Mouse (Mus musculus): Measurements from ENCODE around the gene Wars. TPM values are rescaled to one million over a fixed set of nuclear protein-coding genes. Genes with fewer than 3 reads are reported as not detected.

Wars gene
- polyA plus RNA-seq, 1 experiment from 2014 or later: 82.8 TPM

DNA sequence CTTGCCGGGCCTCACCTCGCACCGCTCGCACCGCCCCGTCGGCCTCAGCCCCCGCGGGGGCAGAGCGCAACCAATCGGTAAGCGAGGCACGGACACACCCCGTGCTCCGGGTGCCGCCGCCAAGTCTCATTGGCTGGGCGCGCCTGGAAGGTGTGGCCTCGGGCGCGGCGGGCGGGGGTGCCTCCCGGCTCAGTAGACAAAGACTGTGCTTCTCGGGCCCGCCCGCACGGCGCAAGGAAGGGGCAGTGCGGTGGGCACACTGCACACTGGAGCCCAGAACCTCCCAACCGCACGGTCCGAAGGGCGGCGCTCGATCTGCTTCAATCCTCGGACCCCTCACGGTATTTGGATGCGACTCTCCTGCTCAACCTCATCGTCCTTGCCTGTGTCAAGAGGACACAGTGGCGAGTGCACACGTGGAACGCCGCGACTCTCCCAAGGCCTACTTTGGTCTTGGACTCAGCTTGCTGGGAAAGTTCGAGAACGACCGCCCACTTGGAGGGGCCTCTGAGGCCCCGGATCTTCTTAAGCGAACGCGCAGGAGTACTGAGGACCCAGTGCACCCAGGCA lies 58.0 kb downstream of the Wars start, which contains the start of the genes Slc25a29 and Slc25a47:
Gene Slc25a29, minus strand, starts transcription at position 44 of the 570 bp plus-strand sequence.
Gene Slc25a47, plus strand, starts transcription at position 207 of the 570 bp plus-strand sequence.
- Histone ChIP-seq H3K9me3 (ENCODE audit: control insufficient read depth, low read length) (no peaks in the 10 kb centered on the region), H3K4me2 (ENCODE audit: low read depth, low read length) (peak within 1 kb of the TSS; percentile 94), H3K4me3 (ENCODE audit: low read length) (peak within 1 kb of the TSS; percentile 68), H3K9ac (ENCODE audit: low read depth, low read length) (peak within 1 kb of the TSS; percentile 79), H3K27ac (ENCODE audit: low read length) (peak within 1 kb of the TSS; percentile 81), H3K27me3 (replicated peaks; ENCODE audit: control insufficient read depth, insufficient read depth, low read length) (no peaks in the 10 kb centered on the region), H3K4me1 (ENCODE audit: control insufficient read depth, insufficient read depth, low read length) (peaks cover 31% of the 10 kb centered on the region), H3K36me3 (ENCODE audit: control insufficient read depth, insufficient read depth, low read length) (no peaks in the 10 kb centered on the region)
- WGBS: under 1% methylated on average over 53 of the region's 53 CpGs
- ATAC-seq: peak; percentile 99

DNA sequence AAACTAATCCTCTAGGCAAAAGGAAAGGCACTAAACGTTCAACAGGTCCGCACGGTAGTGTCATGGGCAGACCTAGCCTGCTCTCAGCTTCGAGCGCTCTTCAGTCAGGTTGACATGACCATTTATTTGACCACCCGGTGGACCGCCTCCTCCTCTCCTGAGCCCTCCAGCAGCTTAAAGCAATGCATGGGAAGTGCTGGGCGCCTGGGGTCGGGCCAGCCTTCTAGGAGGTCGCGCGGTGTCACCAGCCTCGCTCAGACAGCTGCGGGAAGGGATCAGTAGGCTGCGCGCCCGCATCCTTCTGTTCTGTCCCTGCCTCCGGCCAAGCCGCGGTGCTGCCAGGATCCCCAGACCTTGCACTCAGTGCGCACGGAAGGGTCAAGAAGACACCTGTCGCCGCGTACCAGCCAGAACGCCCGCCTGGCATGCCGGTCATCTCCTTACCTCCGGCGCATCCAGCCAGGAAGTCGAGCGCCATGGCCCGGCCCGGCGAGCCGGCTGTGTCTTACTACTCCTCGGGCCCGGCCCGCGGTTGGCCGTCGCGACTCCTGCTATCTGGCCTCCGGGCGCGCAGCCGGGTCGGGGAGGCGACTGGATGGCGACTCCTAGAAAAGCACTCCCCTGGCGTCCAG lies 58.6 kb downstream of the Wars start:
- Histone ChIP-seq H3K36me3 (ENCODE audit: control insufficient read depth, insufficient read depth, low read length) (no peaks in the 10 kb centered on the region), H3K27me3 (replicated peaks; ENCODE audit: control insufficient read depth, insufficient read depth, low read length) (no peaks in the 10 kb centered on the region), H3K9me3 (ENCODE audit: control insufficient read depth, low read length) (no peaks in the 10 kb centered on the region), H3K9ac (ENCODE audit: low read depth, low read length) (peak overlapping the region; percentile 79), H3K27ac (ENCODE audit: low read length) (no peak overlapping the region; the same call in 1 of the 2 replicates), H3K4me2 (ENCODE audit: low read depth, low read length) (peak overlapping the region; percentile 94), H3K4me3 (ENCODE audit: low read length) (peak overlapping the region; percentile 68), H3K4me1 (ENCODE audit: control insufficient read depth, insufficient read depth, low read length) (peaks cover 31% of the 10 kb centered on the region)
- ATAC-seq: peak; percentile 21
- 2% methylated on average over 51 of the region's 51 CpGs for WGBS

DNA sequence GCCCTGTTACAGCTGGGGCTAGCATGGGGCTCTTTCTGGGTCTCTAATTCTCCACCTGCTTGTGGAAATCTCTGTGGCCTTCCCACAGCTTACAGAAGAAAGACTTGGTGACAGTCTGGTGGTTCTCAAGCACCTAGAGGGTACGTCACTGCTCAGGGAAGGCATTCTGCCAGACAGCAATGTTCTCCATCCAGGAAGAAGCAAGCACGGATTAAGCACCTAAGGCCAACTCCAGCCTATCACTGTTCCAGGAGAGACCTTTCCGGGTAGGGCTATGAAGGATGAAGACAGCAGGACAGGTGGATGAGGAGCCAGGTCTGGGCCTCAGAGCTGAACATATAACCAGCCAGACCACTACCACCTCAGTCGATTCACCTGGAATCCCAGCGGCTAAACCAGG lies 59.2 kb downstream of the Wars start:
- peak overlapping the region; percentile 79 for H3K9ac ChIP-seq (ENCODE audit: low read depth, low read length)
- no peaks in the 10 kb centered on the region for H3K27me3 ChIP-seq (replicated peaks; ENCODE audit: control insufficient read depth, insufficient read depth, low read length)
- H3K4me3 ChIP-seq (ENCODE audit: low read length): peak overlapping the region; percentile 68
- H3K36me3 ChIP-seq (ENCODE audit: control insufficient read depth, insufficient read depth, low read length): no peaks in the 10 kb centered on the region
- ATAC-seq: no peak
- H3K9me3 ChIP-seq (ENCODE audit: control insufficient read depth, low read length): no peaks in the 10 kb centered on the region
- H3K4me2 ChIP-seq (ENCODE audit: low read depth, low read length): peak overlapping the region; percentile 94
- H3K27ac ChIP-seq (ENCODE audit: low read length): no peak overlapping the region
- peaks cover 31% of the 10 kb centered on the region for H3K4me1 ChIP-seq (ENCODE audit: control insufficient read depth, insufficient read depth, low read length)
- WGBS: 34% methylated on average over 5 of the region's 5 CpGs

DNA sequence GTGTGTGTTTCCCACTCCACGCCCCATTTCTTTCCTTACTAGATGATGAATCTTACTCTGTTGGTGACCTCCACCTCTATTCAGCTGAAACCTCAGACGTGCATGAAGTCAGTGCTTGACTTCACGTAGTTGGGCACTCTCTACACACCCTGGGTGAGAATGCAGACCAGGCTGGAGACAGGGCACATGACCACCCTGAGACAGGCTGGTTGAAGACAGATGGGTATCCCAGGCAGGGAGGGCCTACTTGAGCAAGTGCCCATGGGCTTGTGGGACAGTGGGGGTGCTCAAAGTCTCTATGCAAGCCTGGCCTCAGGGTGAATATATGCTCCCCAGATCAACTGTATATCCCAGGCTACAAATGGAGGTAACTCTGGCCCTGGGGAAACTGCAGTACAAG lies 59.6 kb downstream of the Wars start:
- Histone ChIP-seq H3K4me2 (ENCODE audit: low read depth, low read length) (no peak overlapping the region), H3K27ac (ENCODE audit: low read length) (no peak overlapping the region), H3K4me1 (ENCODE audit: control insufficient read depth, insufficient read depth, low read length) (peaks cover 31% of the 10 kb centered on the region), H3K4me3 (ENCODE audit: low read length) (no peak overlapping the region), H3K9me3 (ENCODE audit: control insufficient read depth, low read length) (no peaks in the 10 kb centered on the region), H3K9ac (ENCODE audit: low read depth, low read length) (no peak overlapping the region), H3K27me3 (replicated peaks; ENCODE audit: control insufficient read depth, insufficient read depth, low read length) (no peaks in the 10 kb centered on the region), H3K36me3 (ENCODE audit: control insufficient read depth, insufficient read depth, low read length) (no peaks in the 10 kb centered on the region)
- ATAC-seq: no peak
- WGBS: 87% methylated on average over 3 of the region's 3 CpGs

DNA sequence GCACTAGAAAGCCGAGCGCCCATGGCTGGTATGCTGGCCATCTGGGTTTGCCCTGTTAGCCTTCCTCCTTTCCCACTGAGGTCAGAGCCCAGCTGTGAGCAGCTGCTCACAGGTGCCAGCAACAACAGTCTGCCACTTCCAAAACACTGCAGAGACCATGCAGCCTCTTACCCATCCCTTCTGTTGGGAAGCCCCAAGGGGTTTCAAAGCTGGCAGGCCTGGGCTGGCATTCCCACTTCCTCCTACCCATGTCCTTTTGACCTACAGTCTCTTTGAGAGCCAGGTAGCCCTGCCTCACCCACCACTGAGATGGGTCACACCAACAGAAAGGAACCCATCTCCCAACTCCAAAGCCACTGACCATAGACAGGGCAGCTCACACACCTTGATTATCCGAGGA lies 60.6 kb downstream of the Wars start:
- 85% methylated on average over 3 of the region's 3 CpGs for WGBS
- no peaks in the 10 kb centered on the region for H3K27me3 ChIP-seq (replicated peaks; ENCODE audit: control insufficient read depth, insufficient read depth, low read length)
- no peak overlapping the region for H3K4me3 ChIP-seq (ENCODE audit: low read length)
- H3K4me2 ChIP-seq (ENCODE audit: low read depth, low read length): no peak overlapping the region
- H3K4me1 ChIP-seq (ENCODE audit: control insufficient read depth, insufficient read depth, low read length): peaks cover 31% of the 10 kb centered on the region
- no peaks in the 10 kb centered on the region for H3K9me3 ChIP-seq (ENCODE audit: control insufficient read depth, low read length)
- H3K36me3 ChIP-seq (ENCODE audit: control insufficient read depth, insufficient read depth, low read length): no peaks in the 10 kb centered on the region
- no peak overlapping the region for H3K27ac ChIP-seq (ENCODE audit: low read length)
- H3K9ac ChIP-seq (ENCODE audit: low read depth, low read length): no peak overlapping the region
- no peak for ATAC-seq

DNA sequence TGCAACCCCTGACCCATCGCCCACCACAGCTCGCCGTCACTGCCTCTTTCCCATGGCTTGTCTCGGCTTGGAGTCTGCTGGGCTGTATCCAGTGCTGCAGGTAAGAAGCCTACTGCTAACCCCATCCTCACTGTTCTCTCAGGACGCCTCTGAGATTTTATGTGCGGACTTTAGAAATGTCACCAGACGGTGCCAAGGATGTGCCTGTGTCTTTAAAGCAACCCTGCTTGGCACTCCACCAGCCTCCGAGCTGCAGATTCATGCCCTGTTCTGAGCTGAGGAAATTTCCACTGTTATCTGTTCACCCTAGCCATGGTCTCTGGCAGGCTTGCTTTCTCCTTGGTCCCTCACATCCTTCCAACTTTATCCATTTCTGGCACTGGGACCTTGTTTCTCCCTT lies 61.1 kb downstream of the Wars start:
- ATAC-seq: no peak
- 92% methylated on average over 8 of the region's 8 CpGs for WGBS

DNA sequence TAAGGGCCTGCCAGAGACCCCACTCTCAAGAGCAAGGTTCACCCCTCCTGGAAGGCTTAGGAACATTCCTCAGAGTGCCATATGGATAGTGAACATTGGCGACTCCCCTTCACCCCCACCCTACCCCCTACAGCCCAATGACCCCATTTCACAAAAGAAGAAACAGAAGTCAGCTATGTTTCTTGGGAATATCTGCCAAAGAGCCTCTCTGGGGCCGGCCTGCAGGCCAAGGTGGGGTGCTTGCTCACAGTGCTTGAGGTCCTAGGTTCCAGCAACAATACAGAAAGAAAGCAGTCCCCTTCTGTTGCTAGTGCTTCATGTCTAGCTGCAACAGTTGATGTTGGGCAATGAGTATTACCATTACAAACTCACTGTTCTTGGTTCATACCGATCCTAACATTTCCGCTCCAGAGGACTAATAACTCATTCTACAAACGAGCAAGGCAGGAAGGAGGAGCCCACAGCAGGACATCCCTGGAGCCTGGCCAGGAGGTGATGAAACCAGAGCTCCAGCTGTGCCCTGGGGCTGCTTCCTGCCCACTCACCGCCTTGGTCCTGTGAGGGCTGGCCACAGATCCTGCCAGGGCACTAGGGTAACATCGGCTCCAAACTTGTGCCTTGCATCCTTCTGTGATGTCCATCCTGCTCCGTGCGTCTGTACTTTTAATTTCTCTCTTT lies 61.9 kb downstream of the Wars start:
- H3K4me2 ChIP-seq (ENCODE audit: low read depth, low read length): no peak overlapping the region
- WGBS: 54% methylated on average over 9 of the region's 9 CpGs
- no peak for ATAC-seq
- H3K4me1 ChIP-seq (ENCODE audit: control insufficient read depth, insufficient read depth, low read length): peaks cover 18% of the 10 kb centered on the region
- H3K9me3 ChIP-seq (ENCODE audit: control insufficient read depth, low read length): no peaks in the 10 kb centered on the region
- no peaks in the 10 kb centered on the region for H3K27me3 ChIP-seq (replicated peaks; ENCODE audit: control insufficient read depth, insufficient read depth, low read length)
- no peaks in the 10 kb centered on the region for H3K36me3 ChIP-seq (ENCODE audit: control insufficient read depth, insufficient read depth, low read length)
- H3K27ac ChIP-seq (ENCODE audit: low read length): no peak overlapping the region
- H3K9ac ChIP-seq (ENCODE audit: low read depth, low read length): no peak overlapping the region
- H3K4me3 ChIP-seq (ENCODE audit: low read length): no peak overlapping the region

More for the DNA sequence above, 61.1 kb downstream of the Wars start:
- Histone ChIP-seq H3K4me2 (ENCODE audit: low read depth, low read length) (no peak overlapping the region), H3K27ac (ENCODE audit: low read length) (no peak overlapping the region), H3K36me3 (ENCODE audit: control insufficient read depth, insufficient read depth, low read length) (no peaks in the 10 kb centered on the region), H3K4me3 (ENCODE audit: low read length) (no peak overlapping the region), H3K9me3 (ENCODE audit: control insufficient read depth, low read length) (no peaks in the 10 kb centered on the region), H3K27me3 (replicated peaks; ENCODE audit: control insufficient read depth, insufficient read depth, low read length) (no peaks in the 10 kb centered on the region), H3K9ac (ENCODE audit: low read depth, low read length) (no peak overlapping the region), H3K4me1 (ENCODE audit: control insufficient read depth, insufficient read depth, low read length) (peaks cover 26% of the 10 kb centered on the region)

DNA sequence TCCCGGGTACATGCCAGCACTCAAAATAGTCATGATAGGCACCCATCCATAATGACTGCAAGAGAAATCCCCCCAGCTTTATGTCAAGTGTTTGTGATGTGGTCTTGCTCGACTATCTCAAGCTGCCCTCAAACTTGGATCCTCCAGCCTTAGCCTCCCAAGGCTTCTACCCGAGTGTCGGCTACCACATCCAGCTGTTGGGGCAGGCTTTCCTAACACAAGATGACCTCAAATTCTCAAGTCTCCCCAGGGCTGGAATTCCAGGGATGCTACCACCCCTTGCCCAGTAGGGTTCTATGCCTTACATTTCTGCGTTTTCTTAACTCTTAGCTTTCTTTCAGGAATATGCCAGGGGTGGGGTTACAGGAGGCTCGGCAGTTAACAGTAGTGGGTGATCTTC lies 63.6 kb downstream of the Wars start:
- WGBS: 82% methylated on average over 6 of the region's 6 CpGs
- Histone ChIP-seq H3K4me1 (ENCODE audit: control insufficient read depth, insufficient read depth, low read length) (peaks cover 13% of the 10 kb centered on the region), H3K4me3 (ENCODE audit: low read length) (no peak overlapping the region), H3K27me3 (replicated peaks; ENCODE audit: control insufficient read depth, insufficient read depth, low read length) (no peaks in the 10 kb centered on the region), H3K9me3 (ENCODE audit: control insufficient read depth, low read length) (no peaks in the 10 kb centered on the region), H3K9ac (ENCODE audit: low read depth, low read length) (no peak overlapping the region), H3K27ac (ENCODE audit: low read length) (no peak overlapping the region), H3K4me2 (ENCODE audit: low read depth, low read length) (no peak overlapping the region), H3K36me3 (ENCODE audit: control insufficient read depth, insufficient read depth, low read length) (no peaks in the 10 kb centered on the region)
- ATAC-seq: no peak

DNA sequence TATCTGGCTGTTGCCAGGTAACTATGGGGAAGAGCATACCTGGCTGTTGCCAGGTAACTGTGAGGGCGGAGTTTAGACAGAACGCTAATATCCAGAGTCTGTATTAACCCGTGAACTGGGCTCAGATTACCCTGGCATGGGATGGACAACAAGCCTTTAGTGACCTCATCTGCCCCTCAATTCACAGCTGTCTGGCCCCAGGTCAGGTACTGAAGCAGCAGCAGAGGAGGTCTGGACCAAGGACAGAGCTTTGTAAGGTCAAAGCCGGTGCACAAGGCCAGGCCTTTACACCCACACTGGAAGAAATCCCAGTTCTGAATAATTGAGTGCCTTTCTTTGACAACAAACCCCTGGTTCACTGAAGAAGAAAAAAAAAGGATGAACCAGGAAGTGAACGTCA lies 64.3 kb downstream of the Wars start:
- no peaks in the 10 kb centered on the region for H3K9me3 ChIP-seq (ENCODE audit: control insufficient read depth, low read length)
- H3K4me2 ChIP-seq (ENCODE audit: low read depth, low read length): no peak overlapping the region
- no peaks in the 10 kb centered on the region for H3K36me3 ChIP-seq (ENCODE audit: control insufficient read depth, insufficient read depth, low read length)
- no peaks in the 10 kb centered on the region for H3K27me3 ChIP-seq (replicated peaks; ENCODE audit: control insufficient read depth, insufficient read depth, low read length)
- no peak for ATAC-seq
- H3K4me3 ChIP-seq (ENCODE audit: low read length): no peak overlapping the region
- no peak overlapping the region for H3K27ac ChIP-seq (ENCODE audit: low read length)
- WGBS: 57% methylated on average over 5 of the region's 5 CpGs
- H3K9ac ChIP-seq (ENCODE audit: low read depth, low read length): no peak overlapping the region
- peaks cover 7% of the 10 kb centered on the region for H3K4me1 ChIP-seq (ENCODE audit: control insufficient read depth, insufficient read depth, low read length)

Measured in intestine, embryonic 16.5 days (tissue).